Mouse (Mus musculus) megakaryocyte, embryonic 14.5 days (primary cell): ENCODE measurements around the gene Foxa3.

Source experiments
- FLI1 ChIP-seq: IDR thresholded peaks from 2 replicates; pipeline ENCODE4 v1.6.1; 2012; ENCODE audit warnings: low read length, inconsistent platforms, mixed read lengths
- GATA1 ChIP-seq: IDR thresholded peaks from 3 replicates; pipeline ENCODE4 v1.6.1; 2012; ENCODE audit warnings: mixed read lengths, low read length, inconsistent platforms, borderline replicate concordance

DNA sequence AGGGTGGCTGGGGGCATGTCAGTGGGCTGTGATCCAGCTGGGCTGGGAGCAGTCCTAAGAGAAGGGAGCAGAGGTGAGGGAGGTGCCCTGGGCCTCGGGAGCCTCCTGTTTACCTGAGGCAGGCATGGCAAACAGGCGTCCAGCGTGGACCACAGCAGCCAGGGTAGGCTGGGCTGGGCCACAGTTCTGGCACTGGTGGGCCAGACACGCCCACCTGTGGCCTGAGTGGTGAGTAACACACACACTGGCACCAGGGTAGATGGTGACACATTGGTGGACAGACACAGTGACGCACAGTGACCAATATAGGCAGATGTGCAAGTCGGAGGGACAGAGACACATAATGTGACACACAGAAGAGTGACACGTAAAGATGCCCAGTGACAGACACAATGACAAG, 12.8 kb downstream of the Foxa3 start:
- TF ChIP-seq GATA1 (no peak), FLI1 (no peak)
